Mouse (Mus musculus): ENCODE results near the gene Ndufs2.
"Not testable (repeated sequence)": the region's sequence is repeated elsewhere in the genome, so short reads cannot be mapped to it uniquely, and the experiment has no call there.

Gene Ndufs2

GRCm38 (mm10) chr1:171251594-171252324 is 571 bp upstream of the Ndufs2 start:
- DNase-seq, result peak; percentile 76

- DNase-seq, result peak; percentile 80
Observed at GRCm38 (mm10) chr1:171249913-171250600, 1.1 kb downstream of the Ndufs2 start, which contains the start of gene Adamts4. Gene Adamts4 (plus strand): TSS chr1:171250421.

- peak; percentile 42 for DNase-seq
Observed at GRCm38 (mm10) chr1:171248386-171249226, 2.6 kb downstream of the Ndufs2 start.

GRCm38 (mm10) chr1:171247916-171248315 is 3.3 kb downstream of the Ndufs2 start:
- peak; percentile 41 for DNase-seq

DNA sequence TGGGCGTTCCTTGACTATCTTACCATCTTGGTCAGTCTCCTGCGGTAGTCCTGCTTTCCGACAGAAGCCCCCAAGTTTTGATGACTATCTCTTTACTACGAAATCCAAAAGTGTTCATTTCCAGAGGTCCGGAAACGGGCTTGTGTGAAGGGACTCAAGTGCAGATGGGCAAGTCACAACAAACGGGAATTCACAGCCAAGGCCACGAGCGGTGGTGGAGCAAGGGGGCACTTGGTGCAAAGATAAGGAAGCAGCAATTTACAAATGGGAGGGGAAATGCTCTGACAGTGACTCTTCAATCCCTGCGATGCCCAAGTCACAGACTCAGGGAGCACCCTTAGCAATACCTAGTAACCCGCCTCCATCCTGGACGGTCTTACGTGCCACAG is 3.7 kb downstream of the Ndufs2 start:
- no peak for DNase-seq

- peak; percentile 99 for DNase-seq
Observed at GRCm38 (mm10) chr1:171246709-171247452, 4.3 kb downstream of the Ndufs2 start.

DNA sequence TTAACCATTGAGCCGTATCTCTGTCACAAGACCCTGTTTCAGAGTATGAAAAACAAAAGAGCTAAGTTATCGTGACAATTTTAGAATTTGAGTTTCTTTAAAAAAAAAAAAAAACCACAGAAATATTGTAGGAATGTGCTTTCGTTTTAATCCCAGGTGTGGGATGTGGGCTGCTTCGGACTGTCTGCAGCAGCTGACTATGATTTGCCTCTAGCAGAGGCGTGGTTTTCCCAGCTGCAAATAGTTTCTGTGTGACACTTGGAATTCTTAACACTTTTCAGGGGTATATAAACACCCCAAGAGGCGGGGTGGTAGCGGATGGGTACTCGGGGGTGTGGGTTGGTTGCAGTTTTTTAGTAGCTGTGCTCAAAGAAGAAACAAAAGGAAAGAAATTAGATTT is 5.8 kb downstream of the Ndufs2 start:
- DNase-seq, result no peak

- DNase-seq, result not testable (repeated sequence)
Observed at GRCm38 (mm10) chr1:171241952-171242351, 9.2 kb downstream of the Ndufs2 start.

DNA sequence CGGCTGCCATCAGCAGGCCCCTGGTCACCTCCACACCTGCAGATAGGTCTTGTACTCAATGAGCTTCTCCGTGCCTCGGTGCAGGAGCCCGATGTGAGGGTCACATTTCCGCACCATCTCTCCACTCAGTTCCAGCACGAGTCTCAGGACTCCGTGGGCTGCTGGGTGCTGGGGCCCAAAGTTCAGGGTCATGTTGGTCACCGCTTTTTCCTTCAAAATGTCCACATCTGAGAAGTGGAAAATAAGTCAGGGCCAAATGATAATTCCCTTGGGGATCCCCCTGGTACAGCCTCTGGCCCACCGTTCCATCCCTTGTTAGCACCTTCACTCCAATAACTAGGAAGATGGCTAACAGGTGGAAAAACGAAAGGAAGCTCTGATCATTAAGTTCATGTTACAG is 10.3 kb downstream of the Ndufs2 start:
- no peak for DNase-seq

DNA sequence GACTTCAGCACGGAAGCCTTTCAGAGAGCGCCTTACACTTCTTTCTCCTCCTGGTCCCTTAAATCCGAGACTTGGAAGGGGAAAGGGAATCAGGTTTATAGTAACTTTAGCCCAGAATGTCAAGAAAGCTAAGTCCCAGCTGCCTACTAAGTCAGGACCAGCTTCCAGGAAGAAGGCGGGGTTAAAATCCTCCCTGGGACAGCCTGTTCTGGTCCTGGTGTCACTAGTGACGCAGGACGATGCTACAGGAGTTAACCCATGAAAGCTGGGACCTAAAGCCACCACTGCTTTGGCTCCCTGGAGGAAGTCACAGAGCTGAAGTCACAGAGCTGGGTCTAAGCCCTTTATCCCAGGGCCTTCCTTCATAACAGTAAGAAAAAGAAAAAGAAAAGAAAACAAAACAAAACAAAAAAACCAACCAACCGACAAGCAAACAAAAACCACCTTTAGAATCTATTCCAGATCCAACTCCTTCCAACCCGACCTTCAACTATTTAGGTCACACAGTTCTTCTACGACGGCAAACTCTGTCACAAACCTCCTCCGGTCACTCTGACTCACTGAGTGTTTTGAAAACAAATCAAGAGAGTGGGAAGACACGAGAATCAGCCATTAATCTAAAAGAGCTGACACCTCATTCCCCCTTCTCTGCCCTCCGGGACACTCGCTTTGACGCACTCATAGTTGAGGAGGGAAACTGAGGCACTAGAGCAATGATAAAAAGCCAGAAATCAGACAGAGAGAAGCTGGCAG is 11.0 kb downstream of the Ndufs2 start:
- peak; percentile 73 for DNase-seq

DNA sequence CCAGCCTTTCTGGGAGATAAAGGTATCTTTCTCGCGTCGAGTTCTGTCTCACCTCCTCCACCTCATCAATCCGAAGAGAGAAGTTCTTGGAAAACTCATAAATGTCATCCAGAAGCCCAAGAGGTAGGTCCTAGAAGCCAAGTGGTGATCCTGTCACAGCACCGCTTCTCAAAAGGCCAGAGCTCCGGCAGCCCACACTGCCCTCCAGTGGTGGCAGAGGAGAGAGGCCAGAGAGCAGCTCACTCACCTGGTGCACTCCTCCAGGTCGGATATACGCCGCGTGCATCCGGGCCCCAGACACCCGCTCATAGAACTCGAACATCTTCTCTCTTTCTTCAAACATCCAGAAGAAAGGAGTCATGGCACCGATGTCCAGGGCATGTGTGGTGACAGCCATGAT is 12.7 kb downstream of the Ndufs2 start:
- DNase-seq, result peak; percentile 77

GRCm38 (mm10) chr1:171237438-171237837 is 13.8 kb downstream of the Ndufs2 start:
- DNase-seq, result no peak

DNA sequence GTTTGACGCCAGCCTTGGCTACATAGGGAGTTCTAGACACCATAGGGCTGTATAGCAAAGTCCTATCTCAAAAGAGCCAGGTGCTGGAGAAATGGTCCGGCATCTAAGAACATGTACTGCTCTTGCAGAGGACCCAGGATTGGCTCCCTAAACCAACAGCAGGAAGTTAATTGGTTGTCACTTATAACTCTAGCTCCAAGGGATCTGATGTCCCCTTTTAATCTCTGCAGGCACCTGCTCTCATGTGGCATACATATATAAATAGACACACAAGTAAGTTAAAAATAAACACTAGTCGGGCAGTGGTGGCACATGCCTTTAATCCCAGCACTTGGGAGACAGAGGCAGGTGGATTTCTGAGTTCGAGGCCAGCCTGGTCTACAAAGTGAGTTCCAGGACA is 15.4 kb downstream of the Ndufs2 start:
- no peak for DNase-seq

GRCm38 (mm10) chr1:171234538-171234937 is 16.6 kb downstream of the Ndufs2 start:
- no peak for DNase-seq

GRCm38 (mm10) chr1:171234126-171234525 is 17.1 kb downstream of the Ndufs2 start, which contains the start of gene Fcer1g:
Gene Fcer1g (minus strand): TSS chr1:171234365.
- DNase-seq, result no peak

DNA sequence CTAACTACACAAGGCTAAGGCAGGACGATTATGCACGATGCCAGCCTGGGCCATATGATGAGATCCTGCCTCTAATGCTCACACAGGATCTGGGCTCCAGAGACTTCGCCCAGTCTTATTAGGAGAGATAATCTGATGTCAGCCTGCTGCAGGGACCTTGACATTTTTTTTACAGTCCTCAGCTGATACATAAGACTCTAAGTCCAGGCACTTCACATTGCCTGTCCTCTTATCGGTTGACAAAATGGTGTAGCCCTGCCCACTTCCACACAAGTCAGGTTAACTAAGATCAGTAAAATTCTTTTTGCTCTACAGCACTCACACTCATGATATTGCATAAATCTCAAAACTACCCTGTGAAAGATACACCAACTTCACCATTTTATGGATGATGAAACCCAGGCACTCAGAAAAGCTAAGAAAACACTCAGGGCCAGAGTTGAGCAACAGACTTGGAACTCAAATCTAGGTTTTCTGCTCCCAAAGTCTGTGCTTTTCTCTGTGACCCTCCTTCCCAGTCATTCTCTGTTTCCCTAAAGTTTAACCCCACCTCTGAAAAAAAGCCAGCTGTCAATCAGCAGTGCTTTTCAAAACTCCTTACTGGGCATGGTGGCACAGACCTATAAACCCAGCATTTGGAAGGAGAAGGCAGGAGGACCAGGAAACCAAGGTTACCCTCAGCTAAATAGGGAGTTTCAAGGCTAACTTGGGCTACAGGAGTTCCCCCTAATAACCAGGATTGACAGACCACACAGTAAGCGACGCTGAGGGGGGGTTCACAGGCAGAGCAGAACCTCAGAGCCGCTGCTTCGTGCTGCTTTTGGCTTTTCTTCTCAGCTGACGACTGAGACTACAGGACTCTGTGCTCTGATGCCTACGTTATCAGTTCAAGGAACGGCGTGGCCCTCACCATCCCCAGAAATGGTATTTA is 18.1 kb downstream of the Ndufs2 start:
- DNase-seq, result no peak

GRCm38 (mm10) chr1:171232348-171232747 is 18.8 kb downstream of the Ndufs2 start:
- no peak for DNase-seq

- DNase-seq, result no peak
Observed at GRCm38 (mm10) chr1:171231844-171232243, 19.3 kb downstream of the Ndufs2 start.

GRCm38 (mm10) chr1:171230215-171230614 is 21.0 kb downstream of the Ndufs2 start:
- DNase-seq, result no peak

DNA sequence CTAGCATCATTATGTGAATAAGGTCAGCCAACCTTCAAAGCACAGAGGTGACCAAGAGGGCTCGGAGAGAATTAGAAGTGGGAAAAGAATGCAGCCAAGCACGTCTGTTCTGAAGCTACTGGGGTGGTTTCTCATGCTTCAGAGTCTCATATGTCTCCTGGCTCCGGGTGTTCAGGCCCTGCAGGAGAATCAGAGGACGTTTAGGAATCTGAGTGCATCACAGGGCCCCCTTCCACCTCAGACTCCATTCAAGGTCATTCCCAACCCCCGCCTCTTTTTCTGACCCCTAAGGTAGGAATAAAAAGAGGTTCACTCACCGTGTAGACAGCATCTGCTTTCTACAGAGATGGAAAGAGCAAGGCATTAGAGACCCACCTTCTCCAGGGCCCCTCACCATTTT is 21.4 kb downstream of the Ndufs2 start:
- no peak for DNase-seq

DNA sequence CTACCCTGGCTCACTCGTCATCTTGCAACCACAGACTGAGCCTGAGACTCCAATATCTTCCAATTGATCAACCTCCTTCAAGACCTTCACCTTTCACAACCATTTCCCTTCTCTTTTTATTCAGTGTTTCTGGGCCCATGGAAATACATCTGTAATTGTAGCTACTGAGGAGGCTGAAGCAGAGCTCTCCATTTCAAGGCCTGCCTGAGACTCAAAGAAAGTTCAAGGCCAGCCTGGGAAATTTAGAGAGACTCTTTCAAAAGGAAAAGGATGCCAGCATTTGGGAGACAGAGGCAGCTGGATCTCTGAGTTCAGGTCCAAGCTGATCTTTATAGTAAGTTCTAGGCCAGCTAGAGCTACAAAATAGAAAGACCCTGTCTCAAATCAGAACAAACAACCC is 23.3 kb downstream of the Ndufs2 start:
- DNase-seq, result no peak
